In the genomic region with DNA sequence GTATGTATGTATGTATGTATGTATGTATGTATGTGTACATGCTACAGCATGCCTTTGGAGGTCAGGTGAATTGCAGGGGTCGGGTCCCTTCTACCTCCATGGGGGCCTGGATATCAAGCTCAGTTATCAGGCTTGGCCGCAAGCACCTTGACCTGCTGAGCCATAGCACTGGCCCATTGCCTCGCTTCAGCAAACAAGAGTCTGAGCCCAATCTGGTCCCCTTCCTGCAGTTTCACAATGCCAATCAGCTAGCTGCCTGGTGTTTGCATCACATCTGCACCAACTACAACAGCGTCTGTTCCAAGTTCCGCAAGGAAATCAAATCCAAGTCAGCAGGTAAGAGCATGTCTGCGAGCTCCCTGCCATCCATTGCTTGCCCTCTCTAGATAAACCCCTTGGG, we compare ENCODE assay signal across 19 mouse cellular contexts.
"Had no signal": no experiment of that assay in that cellular context is flagged by ENCODE, and none has a peak within 500 bp of the region (broad histone marks: within the 10 kb centered on the region; RNA-seq: fewer than 3 reads in every experiment).

No protein-coding gene starts in this region.

- H3K27ac ChIP-seq: liver, embryonic 15.5 days; midbrain, embryonic 12.5 days; neural tube, embryonic 13.5 days; neural tube, embryonic 15.5 days had no signal

- H3K4me3 ChIP-seq: liver, embryonic 15.5 days; midbrain, embryonic 12.5 days; myocyte; neural tube, embryonic 13.5 days; neural tube, embryonic 15.5 days had no signal

- H3K9me3 ChIP-seq: liver, embryonic 15.5 days; midbrain, embryonic 12.5 days; neural tube, embryonic 13.5 days; neural tube, embryonic 15.5 days had no signal

- DNase-seq: lung, adult 18-20 months; lung, embryonic 14.5 days; lung, postnatal 10 days; lung, postnatal 4 days; midbrain, embryonic 14.5 days; retina, postnatal 1 day; right cerebral cortex, adult 18-20 months; right cerebral cortex, postnatal 25 days; right cerebral cortex, postnatal 4 days; spleen, adult 18-20 months; thymus, adult 18-20 months; thymus, postnatal 14 days; thymus, postnatal 36 days had no signal

- H3K9ac ChIP-seq: liver, embryonic 15.5 days; lung, embryonic 14.5 days; midbrain, embryonic 12.5 days; neural tube, embryonic 13.5 days; neural tube, embryonic 15.5 days had no signal

- H3K4me1 ChIP-seq: liver, embryonic 15.5 days; midbrain, embryonic 12.5 days; neural tube, embryonic 13.5 days; neural tube, embryonic 15.5 days had no signal

- H3K27me3 ChIP-seq: liver, embryonic 15.5 days; midbrain, embryonic 12.5 days; neural tube, embryonic 13.5 days; neural tube, embryonic 15.5 days had no signal

- H3K4me2 ChIP-seq: liver, embryonic 15.5 days; lung, embryonic 14.5 days; midbrain, embryonic 12.5 days; neural tube, embryonic 13.5 days; neural tube, embryonic 15.5 days had no signal

- ATAC-seq: midbrain, embryonic 16.5 days had no signal
